Mouse (Mus musculus) ES-Bruce4 (cell line): ENCODE measurements at regions not wholly inside any gene's neighbourhood (a gene's known extent, or its start where the extent isn't known, plus 50 kb on each side); places are given as distances from the start of the nearest gene placed in this dataset.

Experiments
- CTCF ChIP-seq: IDR thresholded peaks from one replicate; pipeline ENCODE4 v1.8.1; 2011; ENCODE audit warnings: low read depth, low read length
- POLR2A ChIP-seq: IDR thresholded peaks from one replicate; pipeline ENCODE4 v1.8.1; 2011; ENCODE audit warnings: low read length; ENCODE audit not compliant: insufficient read depth

DNA sequence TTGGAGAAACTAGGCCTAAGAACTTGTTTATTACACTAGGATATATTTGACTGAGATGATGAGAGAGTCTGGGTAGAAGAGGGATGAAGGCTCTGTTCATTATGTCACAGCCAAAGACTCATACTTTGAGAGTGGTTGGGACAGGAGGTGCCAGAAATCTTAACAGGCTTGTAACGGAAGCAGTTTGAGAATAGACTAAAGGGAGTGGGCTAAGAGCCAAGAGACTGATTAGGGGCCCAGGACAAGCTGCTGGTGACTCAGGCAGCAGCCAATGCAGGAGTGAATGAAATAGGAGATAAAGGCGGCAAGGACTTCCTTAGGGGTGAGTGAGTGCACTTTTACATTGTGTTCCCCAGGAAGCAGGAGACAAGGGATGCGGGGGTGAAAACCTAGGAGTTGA is 127.2 kb upstream of the Dpp6 start:
- no peak for TF ChIP-seq CTCF
- no peak for TF ChIP-seq POLR2A
